Mouse (Mus musculus): ENCODE data around the gene Clip3. TPM values are rescaled to one million over a fixed set of nuclear protein-coding genes. Genes with fewer than 3 reads are reported as not detected.

The Clip3 gene
- total RNA-seq, 2 experiments from 2014 or later: 495 to 497 TPM

DNA sequence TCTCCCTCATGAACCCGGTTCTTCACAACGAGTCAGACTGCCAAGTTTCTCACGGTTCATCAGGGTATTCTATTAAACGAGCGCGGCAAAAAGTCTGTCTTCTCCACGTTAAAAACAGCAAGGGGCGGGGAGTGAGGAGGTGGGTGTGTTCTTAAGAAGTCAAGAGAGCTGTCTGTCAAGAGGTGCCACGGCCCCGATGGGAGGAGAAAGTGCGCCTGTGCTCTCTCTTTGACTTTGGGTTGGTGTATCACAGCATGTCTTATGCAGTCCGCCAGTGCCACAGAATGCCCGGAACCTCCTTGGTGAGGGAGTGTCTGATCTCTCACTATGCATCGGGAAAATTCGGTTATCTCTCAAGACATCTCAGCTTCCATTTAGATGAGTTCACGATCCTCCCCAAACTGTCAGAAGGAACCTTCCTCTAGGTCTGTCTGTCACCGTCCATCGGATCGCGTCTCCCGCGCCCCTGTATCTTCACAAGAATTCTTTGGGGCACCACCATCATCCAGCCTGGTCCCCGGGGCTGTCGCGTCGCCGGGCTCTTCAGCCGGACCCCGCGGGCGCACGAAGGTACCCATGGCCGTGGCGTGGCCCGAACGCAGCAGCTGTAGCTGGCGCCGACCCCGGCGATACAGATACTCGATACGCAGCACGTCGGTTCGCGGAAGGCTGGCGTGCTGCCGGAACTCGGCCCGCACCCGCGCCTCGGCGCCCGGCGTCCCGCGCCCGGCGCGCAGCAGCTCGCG lies 30.2 kb downstream of the Clip3 start, which contains the start of gene E130208F15Rik:
Gene E130208F15Rik (plus strand): TSS at position 202 of the 746 bp plus-strand sequence.
- intact Hi-C loops (cut with DNase I): no loop called here
- peak; percentile 54 to 80 for DNase-seq (ENCODE audit: extremely low spot score in 1 of 2, low spot score in 2 of 2)

- DNase-seq (ENCODE audit: extremely low spot score in 1 of 2, low spot score in 2 of 2): peak; percentile 96 to 99
- intact Hi-C loops (cut with DNase I): no loop called here
Measured at GRCm38 (mm10) chr7:30322285-30322667, 30.7 kb downstream of the Clip3 start.

DNA sequence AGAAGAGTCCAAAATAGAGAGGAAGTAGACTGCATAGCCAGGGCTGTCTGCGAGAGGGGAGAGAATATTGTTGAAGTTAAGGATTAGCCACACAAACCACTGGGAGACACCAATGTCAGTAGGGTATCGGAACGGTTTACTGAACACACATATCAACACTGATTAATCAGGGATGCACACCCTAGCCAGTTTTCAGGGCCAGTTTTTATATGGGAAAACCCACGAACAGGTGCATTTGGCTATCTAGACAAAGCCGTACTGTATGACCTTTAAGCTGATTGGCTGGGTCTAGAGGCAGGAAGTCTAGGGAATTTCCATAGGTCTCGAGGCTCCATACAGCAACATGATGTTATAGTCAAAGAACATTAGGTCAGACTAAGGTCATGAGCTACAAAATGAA lies 31.3 kb downstream of the Clip3 start:
- intact Hi-C loops (cut with DNase I): no loop called here

DNA sequence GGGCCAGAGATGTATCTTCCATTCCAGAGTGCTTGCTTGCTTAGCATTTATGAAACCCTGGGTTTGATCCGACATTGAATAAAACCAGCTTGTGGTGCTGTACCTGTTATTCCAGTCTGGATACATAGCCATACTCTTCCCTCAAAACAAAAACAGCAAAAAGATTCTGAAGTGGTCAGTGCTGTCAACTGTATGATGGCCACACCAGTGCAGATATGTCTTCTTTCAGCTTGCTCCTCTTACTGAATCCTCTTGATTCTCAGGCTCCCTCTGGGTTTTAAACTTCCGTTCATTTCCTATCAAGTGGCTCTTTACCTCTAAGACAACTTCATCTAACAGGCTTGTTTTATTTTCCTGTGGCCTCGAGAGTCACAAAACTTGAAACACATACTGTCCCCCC lies 32.3 kb downstream of the Clip3 start, which contains the start of gene Sdhaf1:
Gene Sdhaf1 (minus strand): TSS at position 101 of the 400 bp plus-strand sequence.
- DNase-seq (ENCODE audit: extremely low spot score in 1 of 2, low spot score in 2 of 2): no peak
- intact Hi-C loops (cut with DNase I): no loop called here

More for the DNA sequence above, 31.3 kb downstream of the Clip3 start:
- no peak for DNase-seq (ENCODE audit: extremely low spot score in 1 of 2, low spot score in 2 of 2)

DNA sequence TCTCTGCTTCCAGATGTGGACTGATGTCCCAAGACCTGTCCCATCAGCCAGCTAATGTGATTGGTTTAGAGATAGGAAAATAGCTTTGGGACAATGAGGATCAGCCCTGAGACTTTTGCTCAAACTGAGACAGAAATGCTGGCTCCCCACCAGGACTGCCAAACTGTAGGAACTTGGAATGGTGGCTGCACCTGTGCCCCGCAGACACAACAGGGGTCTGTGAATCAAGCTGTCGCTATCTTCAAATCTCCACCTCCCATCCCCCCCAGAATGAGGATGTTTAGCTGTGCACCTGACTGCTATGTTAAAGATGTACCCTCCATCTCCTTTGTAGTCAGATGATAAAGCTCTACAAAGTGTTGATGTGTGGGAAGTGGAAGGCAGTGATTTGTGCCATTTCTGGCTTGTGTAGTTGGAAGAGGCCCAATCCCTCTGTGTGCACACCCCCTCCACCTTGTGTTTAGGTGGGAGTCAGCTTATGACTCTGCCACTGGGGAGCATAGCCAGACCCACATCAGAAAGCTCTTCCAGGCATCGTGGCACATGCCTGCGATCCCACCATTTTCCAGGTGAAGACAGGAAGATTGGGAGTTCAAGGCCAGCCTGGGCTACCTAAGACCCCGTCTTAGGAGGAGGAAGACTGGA lies 32.9 kb downstream of the Clip3 start:
- no peak for DNase-seq (ENCODE audit: extremely low spot score in 1 of 2, low spot score in 2 of 2)
- intact Hi-C loops (cut with DNase I): no loop called here

DNA sequence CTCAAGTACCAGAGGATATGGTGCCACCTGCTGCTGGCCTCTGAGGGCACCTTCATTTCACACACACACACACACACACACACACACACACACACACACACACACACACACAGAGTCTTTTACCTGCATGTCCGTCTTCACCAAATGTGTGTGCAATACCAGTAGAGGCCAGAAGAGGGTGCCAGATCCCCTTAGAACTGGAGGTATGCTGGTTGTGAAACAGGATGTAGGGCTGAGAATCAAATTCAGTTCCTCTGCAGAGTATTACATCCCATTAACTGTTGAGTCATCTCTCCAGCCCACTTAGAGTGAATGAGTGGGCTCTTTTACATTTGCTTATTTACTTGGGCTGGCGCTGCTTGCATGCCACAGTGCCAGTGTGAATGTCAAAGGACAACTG lies 33.8 kb downstream of the Clip3 start:
- intact Hi-C loops (cut with DNase I): no loop called here
- DNase-seq (ENCODE audit: extremely low spot score in 1 of 2, low spot score in 2 of 2): no peak

GRCm38 (mm10) chr7:30326427-30326826 lies 34.9 kb downstream of the Clip3 start:
- no peak for DNase-seq (ENCODE audit: extremely low spot score in 1 of 2, low spot score in 2 of 2)
- intact Hi-C loops (cut with DNase I): no loop called here

DNA sequence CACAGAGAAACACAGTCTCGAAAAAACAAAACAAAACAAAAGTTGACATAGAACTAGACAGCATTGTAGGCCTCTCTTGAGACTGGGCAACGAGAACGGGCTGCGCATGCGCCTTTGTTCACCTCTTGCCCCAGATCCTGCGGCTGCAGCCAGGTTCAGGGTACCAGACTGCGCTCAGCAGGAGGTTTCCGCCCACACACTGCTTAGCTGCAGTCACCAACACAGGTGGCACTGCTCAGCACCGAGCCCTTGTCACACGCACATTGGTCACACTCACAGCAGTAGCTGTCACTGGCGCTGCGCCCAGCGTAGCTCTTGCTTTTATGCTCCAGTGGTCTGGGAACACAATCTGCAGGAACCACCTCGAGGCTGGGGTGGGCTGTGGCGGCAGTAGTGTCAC lies 35.6 kb downstream of the Clip3 start:
- no peak for DNase-seq (ENCODE audit: extremely low spot score in 1 of 2, low spot score in 2 of 2)
- intact Hi-C loops (cut with DNase I): no loop called here

GRCm38 (mm10) chr7:30328379-30328778 lies 36.9 kb downstream of the Clip3 start:
- DNase-seq (ENCODE audit: extremely low spot score in 1 of 2, low spot score in 2 of 2): no peak

GRCm38 (mm10) chr7:30331887-30332286 lies 40.4 kb downstream of the Clip3 start:
- DNase-seq (ENCODE audit: extremely low spot score in 1 of 2, low spot score in 2 of 2): peak; percentile 89 to 93
- intact Hi-C loops (cut with DNase I): no loop called here

More at GRCm38 (mm10) chr7:30328379-30328778, 36.9 kb downstream of the Clip3 start:
- intact Hi-C loops (cut with DNase I): no loop called here

DNA sequence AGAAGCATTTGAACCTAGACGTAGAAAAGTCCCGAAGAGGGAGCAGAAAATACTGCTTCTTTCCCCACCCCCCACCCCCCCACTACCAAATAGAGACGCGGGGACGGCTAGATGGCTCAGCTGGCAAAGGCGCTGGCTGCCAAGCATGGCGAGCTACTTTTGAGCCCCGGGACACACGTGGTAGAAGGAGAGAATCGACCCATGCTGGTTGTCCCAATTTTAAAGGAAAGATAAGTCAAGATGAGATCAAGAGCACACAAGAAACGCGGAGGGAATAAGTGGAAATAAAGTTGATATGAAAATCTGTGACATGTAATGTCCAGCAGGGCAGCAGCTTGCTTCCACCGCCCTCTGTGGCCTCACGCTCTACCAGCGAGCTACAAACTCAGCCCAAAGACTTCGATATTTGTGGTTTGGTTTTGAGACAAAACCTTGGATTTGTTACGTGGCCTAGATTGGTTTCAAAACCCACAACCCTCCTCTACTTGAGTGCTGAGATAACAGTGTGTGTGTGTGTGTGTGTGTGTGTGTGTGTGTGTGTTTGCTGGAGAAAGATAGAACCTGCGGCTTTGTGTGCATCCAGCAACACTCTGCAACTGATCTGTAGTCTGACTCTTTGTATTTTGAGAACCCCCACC lies 41.2 kb downstream of the Clip3 start:
- intact Hi-C loops (cut with DNase I): no loop called here

DNA sequence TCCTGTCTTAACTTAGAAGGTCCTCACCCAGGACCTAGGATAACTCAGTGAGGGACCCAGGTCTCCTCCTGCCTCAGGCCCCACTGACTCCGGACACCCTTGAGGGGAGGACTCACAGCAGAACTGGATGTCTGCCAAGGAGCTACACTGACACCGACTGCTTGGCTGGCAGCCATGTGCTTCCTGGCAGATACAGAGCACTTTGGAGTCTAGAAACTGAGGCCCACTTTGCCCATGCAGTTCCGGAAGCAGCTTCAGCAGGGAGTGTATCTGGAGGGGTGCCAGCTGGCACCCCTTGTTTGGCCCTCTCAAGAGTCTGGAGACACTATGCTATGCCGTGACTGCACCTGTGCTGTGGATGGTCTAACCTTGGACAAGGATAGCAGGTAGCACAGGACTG lies 41.9 kb downstream of the Clip3 start:
- intact Hi-C loops (cut with DNase I): no loop called here
- DNase-seq (ENCODE audit: extremely low spot score in 1 of 2, low spot score in 2 of 2): peak; percentile 88 to 90

More for the DNA sequence above, 41.2 kb downstream of the Clip3 start:
- no peak for DNase-seq (ENCODE audit: extremely low spot score in 1 of 2, low spot score in 2 of 2)

DNA sequence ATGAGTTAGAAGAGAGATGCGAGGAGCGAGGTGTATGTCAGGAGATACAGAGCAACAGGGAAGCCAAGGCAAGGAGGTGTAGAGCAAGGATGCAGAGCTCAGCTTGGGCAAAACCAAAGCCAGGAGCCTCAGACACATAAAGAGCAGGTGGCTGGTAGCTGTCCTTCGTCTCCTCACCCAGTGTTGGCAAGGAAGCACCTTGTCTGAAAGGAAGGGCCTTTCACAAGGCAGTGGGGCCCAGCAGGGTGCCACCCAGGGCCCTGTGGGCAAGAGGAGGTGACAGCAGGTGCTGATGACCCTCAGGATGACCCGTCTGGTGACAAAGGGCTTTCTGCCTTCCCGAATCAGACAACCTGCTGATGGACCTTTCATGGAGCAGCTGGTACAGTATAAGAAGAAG lies 43.0 kb downstream of the Clip3 start:
- no peak for DNase-seq (ENCODE audit: extremely low spot score in 1 of 2, low spot score in 2 of 2)
- intact Hi-C loops (cut with DNase I): no loop called here

DNA sequence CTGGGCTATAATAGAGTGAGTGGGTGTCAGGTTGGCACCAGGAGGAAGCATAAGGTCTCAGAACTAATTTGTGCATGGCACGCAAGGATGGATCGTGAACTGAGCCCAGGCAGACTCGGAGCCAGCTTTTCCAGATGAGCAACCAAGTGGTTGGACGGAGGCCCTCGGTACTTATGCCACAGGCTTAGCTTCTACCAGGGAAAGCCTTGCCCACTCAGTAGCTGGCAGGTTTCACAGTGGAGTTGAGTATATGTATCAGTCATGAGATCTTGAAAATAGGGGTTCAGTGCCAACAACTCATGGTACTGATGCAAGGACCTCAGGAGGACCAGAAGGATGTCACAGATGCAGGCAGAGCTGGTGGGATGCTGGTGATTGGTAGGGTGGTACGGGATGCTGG lies 44.2 kb downstream of the Clip3 start:
- DNase-seq (ENCODE audit: extremely low spot score in 1 of 2, low spot score in 2 of 2): peak in 1 of 2 experiments; percentile 46

DNA sequence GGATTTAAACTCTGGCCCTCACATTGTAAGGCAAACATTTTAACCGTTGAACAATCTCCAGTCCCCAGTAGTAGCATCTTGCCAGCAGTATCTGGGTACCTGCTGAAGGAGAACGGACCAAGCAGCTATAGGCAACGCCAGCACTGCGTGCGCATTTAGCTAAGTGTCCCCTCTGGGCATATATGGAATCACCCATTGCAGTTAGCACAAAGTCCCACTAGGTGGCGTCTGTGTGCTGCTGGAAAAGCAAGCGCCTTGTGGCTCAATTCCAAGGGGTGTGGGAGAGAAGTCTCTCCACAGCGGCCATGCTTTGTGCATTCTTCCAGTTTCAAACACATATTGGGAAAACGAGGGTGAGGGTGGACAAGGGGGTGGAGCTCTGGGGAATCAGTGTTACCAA lies 44.9 kb downstream of the Clip3 start:
- intact Hi-C loops (cut with DNase I): loop anchor here (1.0 kb wide), 1 partner anchor 96 kb away; no protein-coding TSS in a partner anchor

More for the DNA sequence above, 44.2 kb downstream of the Clip3 start:
- intact Hi-C loops (cut with DNase I): loop anchor here (1.0 kb wide), 1 partner anchor 97 kb away; no protein-coding TSS in a partner anchor

GRCm38 (mm10) chr7:30339432-30340109 lies 48.0 kb downstream of the Clip3 start:
- intact Hi-C loops (cut with DNase I): no loop called here
- no peak for DNase-seq (ENCODE audit: extremely low spot score in 1 of 2, low spot score in 2 of 2)

More for the DNA sequence above, 44.9 kb downstream of the Clip3 start:
- DNase-seq (ENCODE audit: extremely low spot score in 1 of 2, low spot score in 2 of 2): peak; percentile 90 to 94

- intact Hi-C loops (cut with DNase I): no loop called here
- no peak for DNase-seq (ENCODE audit: extremely low spot score in 1 of 2, low spot score in 2 of 2)
Measured at GRCm38 (mm10) chr7:30346635-30347379, 55.3 kb downstream of the Clip3 start.

- intact Hi-C loops (cut with DNase I): no loop called here
- DNase-seq (ENCODE audit: extremely low spot score in 1 of 2, low spot score in 2 of 2): peak; percentile 63 to 85
Measured at GRCm38 (mm10) chr7:30347828-30348227, 56.3 kb downstream of the Clip3 start.
